Mouse (Mus musculus) neural tube, embryonic 11.5 days (tissue): ENCODE results near the gene Ltbp3. TPM values are rescaled to one million over a fixed set of nuclear protein-coding genes. Genes with fewer than 3 reads are reported as not detected.

ENCODE experiments used
- ATAC-seq: fragments of 200-750 bp; cut with Nextera tagmentation; 2 replicates; pipeline ENCODE4 v1.8.0; 2017; ENCODE audit warnings: moderate number of reproducible peaks, mild to moderate bottlenecking, moderate TSS enrichment, moderate library complexity; ENCODE audit not compliant: insufficient read depth, low FRiP score, low TSS enrichment
- DNase-seq: peaks from one replicate; pipeline ENCODE4 v3.0.0-alpha.2; 2015; ENCODE audit warnings: low spot score
- H3K27ac ChIP-seq: fragments of 300-500 bp; sonication (generic); 2 replicates; pipeline ENCODE4 v1.5.1; 2014; ENCODE audit warnings: low read depth, mild to moderate bottlenecking, low read length
- H3K27me3 ChIP-seq: fragments of 300-500 bp; sonication (generic); 2 replicates; pipeline ENCODE4 v1.6.1; 2014; ENCODE audit warnings: mild to moderate bottlenecking, low read length, mixed read lengths; ENCODE audit not compliant: control insufficient read depth, insufficient read depth
- H3K36me3 ChIP-seq: fragments of 300-500 bp; sonication (generic); 2 replicates; pipeline ENCODE4 v1.6.1; 2014; ENCODE audit warnings: mild to moderate bottlenecking, low read length, moderate library complexity, mixed read lengths; ENCODE audit not compliant: control insufficient read depth, insufficient read depth
- H3K4me1 ChIP-seq: fragments of 300-500 bp; sonication (generic); 2 replicates; pipeline ENCODE4 v1.6.1; 2014; ENCODE audit warnings: low read length, mixed read lengths; ENCODE audit not compliant: control insufficient read depth, insufficient read depth
- H3K4me2 ChIP-seq: fragments of 300-500 bp; sonication (generic); 2 replicates; pipeline ENCODE4 v1.6.1; 2014; ENCODE audit warnings: low read depth, mild to moderate bottlenecking, moderate library complexity
- H3K4me3 ChIP-seq: fragments of 300-500 bp; sonication (generic); 2 replicates; pipeline ENCODE4 v1.5.1; 2014; ENCODE audit warnings: low read depth, low read length
- H3K9ac ChIP-seq: fragments of 300-500 bp; sonication (generic); 2 replicates; pipeline ENCODE4 v1.6.1; 2014; ENCODE audit warnings: mild to moderate bottlenecking, low read length
- H3K9me3 ChIP-seq: fragments of 300-500 bp; sonication (generic); 2 replicates; pipeline ENCODE4 v1.6.1; 2016; ENCODE audit warnings: low read length; ENCODE audit not compliant: control insufficient read depth
- WGBS: fragments of 180-500 bp; shearing (Covaris S2); extraction: QIAGEN DNeasy Blood & Tissue Kit; methylation state at CpG from one replicate; pipeline ENCODE4 v1.1.7; 2014; 5-methylcytosine and 5-hydroxymethylcytosine counted together
- polyA plus RNA-seq: library from polyadenylated mRNA; unstranded; fragments of >200 nt; fragmentation: Nextera tagmentation; extraction: Ambion mirVana; gene quantifications from 2 replicates; pipeline ENCODE4 v1.2.1, GENCODE M21; 2014

The Ltbp3 gene
- polyA plus RNA-seq, 1 experiment from 2014 or later = 5.2 TPM

- Histone ChIP-seq H3K27me3 (no peaks in the 10 kb centered on the region), H3K36me3 (no peaks in the 10 kb centered on the region), H3K4me3 (no peak overlapping the region), H3K4me1 (no peaks in the 10 kb centered on the region), H3K9ac (no peak overlapping the region), H3K27ac (no peak overlapping the region), H3K4me2 (no peak overlapping the region), H3K9me3 (no peaks in the 10 kb centered on the region)
- ATAC-seq (no peak), DNase-seq (no peak)
- WGBS = 53% methylated on average over 8 of the region's 8 CpGs
These were observed 37.6 kb downstream of the Ltbp3 start for GRCm38 (mm10) chr19:5778312-5778711.

DNA sequence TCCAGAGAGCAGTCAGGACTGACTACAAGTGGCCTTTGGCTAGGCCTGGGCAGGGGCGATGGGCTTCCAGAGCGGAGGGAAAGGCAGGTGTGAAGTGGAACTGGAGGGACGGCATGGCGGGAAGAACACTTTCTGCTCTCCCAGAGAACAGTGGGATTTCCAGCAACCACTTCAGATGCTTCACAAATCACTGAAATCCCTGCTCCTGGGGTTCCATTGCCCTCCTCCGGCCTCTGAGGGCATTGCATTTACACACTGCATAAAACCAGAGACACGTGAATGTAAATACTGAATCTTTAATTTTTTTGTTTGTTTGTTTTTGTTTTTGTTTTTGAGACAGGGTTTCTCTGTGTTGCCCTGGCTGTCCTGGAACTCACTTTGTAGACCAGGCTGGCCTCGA, 39.5 kb downstream of the Ltbp3 start:
- no peak overlapping the region for H3K4me3 ChIP-seq
- H3K9ac ChIP-seq = no peak overlapping the region
- H3K36me3 ChIP-seq = no peaks in the 10 kb centered on the region
- no peak overlapping the region for H3K4me2 ChIP-seq
- ATAC-seq (no peak), DNase-seq (no peak)
- H3K9me3 ChIP-seq = no peaks in the 10 kb centered on the region
- no peaks in the 10 kb centered on the region for H3K4me1 ChIP-seq
- WGBS = 69% methylated on average over 7 of the region's 7 CpGs
- no peak overlapping the region for H3K27ac ChIP-seq
- no peaks in the 10 kb centered on the region for H3K27me3 ChIP-seq

- H3K4me1 ChIP-seq = no peaks in the 10 kb centered on the region
- H3K27me3 ChIP-seq = no peaks in the 10 kb centered on the region
- no peak overlapping the region for H3K9ac ChIP-seq
- H3K4me3 ChIP-seq = no peak overlapping the region
- no peaks in the 10 kb centered on the region for H3K9me3 ChIP-seq
- H3K36me3 ChIP-seq = no peaks in the 10 kb centered on the region
- ATAC-seq = no peak
- no peak overlapping the region for H3K27ac ChIP-seq
- DNase-seq = no peak
- 88% methylated on average over 6 of the region's 6 CpGs for WGBS
- H3K4me2 ChIP-seq = no peak overlapping the region
These were observed 40.8 kb downstream of the Ltbp3 start for GRCm38 (mm10) chr19:5781532-5781931.

DNA sequence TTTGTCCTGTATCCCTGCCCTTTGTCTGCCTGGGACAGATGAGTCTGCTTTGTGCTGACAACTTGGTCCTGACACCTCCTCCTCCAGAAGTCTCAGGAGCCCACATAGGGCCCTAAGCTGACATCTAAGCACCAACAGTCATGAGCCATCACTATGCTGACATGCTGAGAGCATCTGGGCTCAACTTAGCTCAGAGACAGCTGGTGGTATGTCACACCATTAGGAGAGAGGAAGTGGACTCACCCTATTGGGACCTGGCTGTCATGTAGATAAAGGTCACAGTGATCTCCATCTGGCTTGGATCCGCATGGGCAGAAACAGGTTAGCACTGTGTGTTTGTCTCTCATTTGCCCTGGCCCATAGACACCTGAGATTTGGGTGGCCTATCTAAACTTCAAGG, 41.4 kb downstream of the Ltbp3 start:
- Histone ChIP-seq H3K27me3 (no peaks in the 10 kb centered on the region), H3K4me3 (no peak overlapping the region), H3K4me2 (no peak overlapping the region), H3K36me3 (no peaks in the 10 kb centered on the region), H3K4me1 (no peaks in the 10 kb centered on the region), H3K27ac (no peak overlapping the region), H3K9ac (no peak overlapping the region), H3K9me3 (no peaks in the 10 kb centered on the region)
- ATAC-seq (no peak), DNase-seq (no peak)
- 94% methylated on average over 1 of the region's 1 CpGs for WGBS

- 61% methylated on average over 10 of the region's 10 CpGs for WGBS
- H3K9me3 ChIP-seq = no peaks in the 10 kb centered on the region
- no peak overlapping the region for H3K4me3 ChIP-seq
- H3K27me3 ChIP-seq = no peaks in the 10 kb centered on the region
- no peak overlapping the region for H3K4me2 ChIP-seq
- DNase-seq (no peak), ATAC-seq (no peak)
- no peak overlapping the region for H3K27ac ChIP-seq
- no peak overlapping the region for H3K9ac ChIP-seq
- no peaks in the 10 kb centered on the region for H3K4me1 ChIP-seq
- H3K36me3 ChIP-seq = no peaks in the 10 kb centered on the region
These were observed 44.4 kb downstream of the Ltbp3 start for GRCm38 (mm10) chr19:5784958-5785577.

GRCm38 (mm10) chr19:5786441-5787114, 45.9 kb downstream of the Ltbp3 start:
- no peak overlapping the region for H3K4me3 ChIP-seq
- 13% methylated on average over 12 of the region's 12 CpGs for WGBS
- peak; percentile 82 for ATAC-seq
- H3K9me3 ChIP-seq = no peaks in the 10 kb centered on the region
- H3K9ac ChIP-seq = no peak overlapping the region
- peak; percentile 90 for DNase-seq
- no peaks in the 10 kb centered on the region for H3K4me1 ChIP-seq
- H3K36me3 ChIP-seq = no peaks in the 10 kb centered on the region
- no peak overlapping the region for H3K27ac ChIP-seq
- no peaks in the 10 kb centered on the region for H3K27me3 ChIP-seq
- H3K4me2 ChIP-seq = no peak overlapping the region

- Histone ChIP-seq H3K27me3 (no peaks in the 10 kb centered on the region), H3K4me1 (no peaks in the 10 kb centered on the region), H3K27ac (no peak overlapping the region), H3K36me3 (no peaks in the 10 kb centered on the region), H3K9me3 (no peaks in the 10 kb centered on the region), H3K9ac (no peak overlapping the region), H3K4me3 (no peak overlapping the region), H3K4me2 (no peak overlapping the region)
- no peak for ATAC-seq
- DNase-seq = peak; percentile 80
- WGBS = 16% methylated on average over 8 of the region's 8 CpGs
These were observed 46.5 kb downstream of the Ltbp3 start for GRCm38 (mm10) chr19:5787128-5787635.

- Histone ChIP-seq H3K9ac (no peak overlapping the region), H3K9me3 (no peaks in the 10 kb centered on the region), H3K4me3 (no peak overlapping the region), H3K4me1 (no peaks in the 10 kb centered on the region), H3K27me3 (no peaks in the 10 kb centered on the region), H3K4me2 (no peak overlapping the region), H3K27ac (no peak overlapping the region), H3K36me3 (no peaks in the 10 kb centered on the region)
- 91% methylated on average over 7 of the region's 7 CpGs for WGBS
- DNase-seq (no peak), ATAC-seq (no peak)
These were observed 47.2 kb downstream of the Ltbp3 start for GRCm38 (mm10) chr19:5787920-5788319.

DNA sequence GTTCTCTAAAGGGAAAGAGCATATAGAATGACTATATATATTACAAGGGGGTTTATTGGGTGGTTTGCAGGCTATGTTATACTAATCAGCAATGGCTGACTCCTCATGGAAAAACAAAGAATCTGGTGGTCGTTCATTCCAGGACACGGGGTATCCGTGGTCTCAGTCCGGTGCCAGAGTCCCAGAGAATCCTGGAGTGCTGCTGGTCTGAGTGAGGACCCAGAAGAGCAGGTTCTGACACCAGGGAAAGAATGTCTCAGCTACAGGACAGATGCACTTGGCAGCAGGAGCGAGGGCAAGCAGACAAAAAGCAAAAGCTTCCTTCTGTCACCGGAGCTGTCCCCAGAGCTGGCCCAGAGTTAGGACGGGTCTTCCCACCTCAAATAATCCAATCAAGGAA, 47.9 kb downstream of the Ltbp3 start:
- Histone ChIP-seq H3K4me1 (no peaks in the 10 kb centered on the region), H3K27ac (no peak overlapping the region), H3K4me3 (no peak overlapping the region), H3K9me3 (no peaks in the 10 kb centered on the region), H3K36me3 (no peaks in the 10 kb centered on the region), H3K27me3 (no peaks in the 10 kb centered on the region), H3K4me2 (no peak overlapping the region), H3K9ac (no peak overlapping the region)
- WGBS = 91% methylated on average over 7 of the region's 7 CpGs
- DNase-seq (no peak), ATAC-seq (no peak)
